19 mouse cellular contexts compared by ENCODE assay signal in the genomic region with DNA sequence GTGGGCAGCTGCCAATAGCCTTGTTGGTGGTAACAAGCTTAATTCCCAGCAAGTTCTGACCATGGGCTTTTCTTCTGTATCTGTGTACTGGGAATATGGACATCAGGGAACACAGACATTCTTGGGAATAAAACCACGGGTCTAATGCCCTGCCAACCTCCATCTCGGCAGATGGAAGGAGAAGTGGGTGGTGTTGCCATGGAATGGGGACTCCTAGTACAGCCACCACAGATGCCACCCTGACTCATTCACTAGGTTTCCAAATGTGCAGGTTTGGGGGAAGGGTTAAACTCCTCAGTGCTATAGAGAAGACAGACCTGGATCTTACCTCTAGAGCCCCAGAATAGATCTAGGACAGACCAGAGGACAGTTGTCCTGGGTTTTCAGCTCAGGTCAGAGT. TPM values are rescaled to one million over a fixed set of nuclear protein-coding genes. Genes with fewer than 3 reads are reported as not detected.
A peak's percentile ranks its signal among the peaks of the same experiment; 100 is the strongest.
DNase-seq lines count a peak whose midpoint lies in the region; TF ChIP-seq lines count a peak whose summit lies in the region.
"Had no signal": no experiment of that assay in that cellular context is flagged by ENCODE, and none has a peak within 500 bp of the region (broad histone marks: within the 10 kb centered on the region; RNA-seq: fewer than 3 reads in every experiment).

No protein-coding gene starts in this region.

- no peak overlapping the region for H3K4me3 ChIP-seq in gastrocnemius, adult 2 months
- H3K4me3 ChIP-seq in hindbrain, embryonic 10.5 days, result no peak overlapping the region
- H3K4me3 ChIP-seq: forebrain, embryonic 10.5 days; liver, embryonic 12.5 days; lung, embryonic 15.5 days; neural tube, embryonic 12.5 days had no signal

- no peaks in the 10 kb centered on the region for H3K4me1 ChIP-seq in hindbrain, embryonic 10.5 days (replicated peaks)
- H3K4me1 ChIP-seq: forebrain, embryonic 10.5 days; liver, embryonic 12.5 days; neural tube, embryonic 12.5 days had no signal

- no peak for TF ChIP-seq CTCF in gastrocnemius, adult 2 months (IDR thresholded peaks at IDR 0.05)

- H3K9me3 ChIP-seq in hindbrain, embryonic 10.5 days, result no peaks in the 10 kb centered on the region
- H3K9me3 ChIP-seq: forebrain, embryonic 10.5 days; liver, embryonic 12.5 days; lung, embryonic 15.5 days; neural tube, embryonic 12.5 days had no signal

- H3K36me3 ChIP-seq in hindbrain, embryonic 10.5 days, result no peaks in the 10 kb centered on the region
- H3K36me3 ChIP-seq: forebrain, embryonic 10.5 days; liver, embryonic 12.5 days; lung, embryonic 15.5 days; neural tube, embryonic 12.5 days had no signal

- H3K27me3 ChIP-seq in hindbrain, embryonic 10.5 days (ENCODE audit: insufficient read depth, poor library complexity, severe bottlenecking), result no peaks in the 10 kb centered on the region
- H3K27me3 ChIP-seq: liver, embryonic 12.5 days; lung, embryonic 15.5 days; neural tube, embryonic 12.5 days had no signal

- 85% methylated on average over 2 of the region's 2 CpGs for WGBS in hindbrain, embryonic 10.5 days

- peak overlapping the region; percentile 75 for H3K27ac ChIP-seq in gastrocnemius, adult 2 months
- no peak overlapping the region for H3K27ac ChIP-seq in hindbrain, embryonic 10.5 days
- H3K27ac ChIP-seq: forebrain, embryonic 10.5 days; liver, embryonic 12.5 days; lung, embryonic 15.5 days; neural tube, embryonic 12.5 days had no signal

- intact Hi-C loops in gastrocnemius, adult 2 months (cut with DNase I), result no loop called here
- intact Hi-C loops in gastrocnemius, postnatal 36 days (cut with DNase I), result no loop called here

- DNase-seq in gastrocnemius, adult 2 months, result no peak
- no peak for DNase-seq in gastrocnemius, postnatal 36 days
- DNase-seq in right cerebral cortex, postnatal 36 days (ENCODE audit: low spot score in 2 of 2), result peak; percentile 15 to 18
- no peak for DNase-seq in right cerebral cortex, postnatal 10 days (ENCODE audit: low spot score in 2 of 2)
- DNase-seq in layer of hippocampus, adult 8-10 months (ENCODE audit: low spot score in 2 of 2), result peak; percentile 56 to 61
- no peak for DNase-seq in hindbrain, embryonic 10.5 days (ENCODE audit: low spot score)
- no peak for DNase-seq in embryo, embryonic 9.5 days (ENCODE audit: extremely low spot score)
- DNase-seq: adrenal gland, postnatal 10 days; cerebellum, postnatal 36 days; gastrocnemius, postnatal 10 days; kidney, adult 11 months; kidney, postnatal 10 days; spleen, adult 18-20 months had no signal

RNA-seq across cellular contexts. Expression of gene Nek10, which starts 31.1 kb away (rescaled TPM):
- under 1 TPM; 0.13 to 0.33 TPM for total RNA-seq in gastrocnemius, adult 2 months (2021)
- under 1 TPM in 1 of 2 experiments, not detected in 1; 0.07 TPM for total RNA-seq in gastrocnemius, postnatal 36 days (2021)
- 1 to 10 TPM; 4.0 to 5.3 (median 4.6) TPM for total RNA-seq in layer of hippocampus, adult 8-10 months (2022)
- 0.01 and 0.05 TPM in 2 replicates for polyA plus RNA-seq in hindbrain, embryonic 10.5 days (2016; fragmentation: Nextera tagmentation; extraction: Ambion mirVana)
- total RNA-seq: MEL had no signal
- polyA plus RNA-seq: heart, embryonic 11.5 days; liver, embryonic 12.5 days; neural tube, embryonic 12.5 days had no signal

Comparison
In these comparisons a context has a peak if more than half of its experiments do, and no peak if none do; other contexts are left out.
1. DNase-seq: peak in right cerebral cortex, postnatal 36 days (2 of 2) and layer of hippocampus, adult 8-10 months (2 of 2); none in gastrocnemius, adult 2 months (single experiment), gastrocnemius, postnatal 36 days (0 of 2), right cerebral cortex, postnatal 10 days (0 of 2), hindbrain, embryonic 10.5 days (single experiment) and embryo, embryonic 9.5 days (single experiment).